Mouse (Mus musculus) megakaryocyte, adult 5-6 weeks (primary cell): Measurements from ENCODE around the gene Etnk1. TPM values are rescaled to one million over a fixed set of nuclear protein-coding genes. Genes with fewer than 3 reads are reported as not detected.
"Not testable (repeated sequence)": the region's sequence is repeated elsewhere in the genome, so short reads cannot be mapped to it uniquely, and the experiment has no call there.

Source experiments
- ATAC-seq: 2 replicates; pipeline ENCODE4 v1.8.0; 2016; ENCODE audit warnings: mild to moderate bottlenecking, inconsistent platforms; ENCODE audit not compliant: poor library complexity, severe bottlenecking
- total RNA-seq, 2 experiments: library from RNA; stranded (forward) in 1 of 2; stranded (reverse) in 1 of 2; fragments of 153-499, 151-499 nt in 1 of 2; fragments of 221-1000, 200-1000 nt in 1 of 2; gene quantifications; 2 replicates each; pipeline versions ENCODE4 v1.2.3 to v1.2.4; 2015 to 2017

Etnk1 gene
- total RNA-seq, 2 experiments from 2014 or later: 41.2 to 47.6 TPM

DNA sequence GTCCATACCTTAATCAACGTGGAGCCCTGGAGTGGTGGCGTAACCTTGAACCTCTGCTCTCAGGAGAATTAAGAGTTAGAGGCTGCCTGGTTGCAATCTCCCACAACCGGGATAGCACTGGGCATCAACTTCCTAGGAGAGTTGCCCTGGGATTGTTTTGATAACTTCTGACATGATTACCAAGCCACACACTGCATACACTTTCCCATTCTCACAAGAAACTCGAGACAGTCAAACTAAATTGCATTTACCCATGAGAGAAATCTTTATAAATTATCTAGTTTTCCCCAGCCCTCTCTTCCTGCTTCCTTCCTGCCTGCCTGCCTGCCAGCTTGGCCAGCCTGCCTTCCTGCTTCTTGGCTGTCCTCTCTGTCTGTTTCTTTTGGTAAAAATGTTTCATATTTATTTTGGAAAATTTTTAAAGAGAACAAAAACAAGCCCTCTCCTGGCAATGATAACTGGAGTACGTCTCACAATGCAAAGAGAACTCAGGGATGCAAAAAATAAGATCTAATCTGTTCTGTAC is 17.2 kb upstream of the Etnk1 start:
- no peak for ATAC-seq

DNA sequence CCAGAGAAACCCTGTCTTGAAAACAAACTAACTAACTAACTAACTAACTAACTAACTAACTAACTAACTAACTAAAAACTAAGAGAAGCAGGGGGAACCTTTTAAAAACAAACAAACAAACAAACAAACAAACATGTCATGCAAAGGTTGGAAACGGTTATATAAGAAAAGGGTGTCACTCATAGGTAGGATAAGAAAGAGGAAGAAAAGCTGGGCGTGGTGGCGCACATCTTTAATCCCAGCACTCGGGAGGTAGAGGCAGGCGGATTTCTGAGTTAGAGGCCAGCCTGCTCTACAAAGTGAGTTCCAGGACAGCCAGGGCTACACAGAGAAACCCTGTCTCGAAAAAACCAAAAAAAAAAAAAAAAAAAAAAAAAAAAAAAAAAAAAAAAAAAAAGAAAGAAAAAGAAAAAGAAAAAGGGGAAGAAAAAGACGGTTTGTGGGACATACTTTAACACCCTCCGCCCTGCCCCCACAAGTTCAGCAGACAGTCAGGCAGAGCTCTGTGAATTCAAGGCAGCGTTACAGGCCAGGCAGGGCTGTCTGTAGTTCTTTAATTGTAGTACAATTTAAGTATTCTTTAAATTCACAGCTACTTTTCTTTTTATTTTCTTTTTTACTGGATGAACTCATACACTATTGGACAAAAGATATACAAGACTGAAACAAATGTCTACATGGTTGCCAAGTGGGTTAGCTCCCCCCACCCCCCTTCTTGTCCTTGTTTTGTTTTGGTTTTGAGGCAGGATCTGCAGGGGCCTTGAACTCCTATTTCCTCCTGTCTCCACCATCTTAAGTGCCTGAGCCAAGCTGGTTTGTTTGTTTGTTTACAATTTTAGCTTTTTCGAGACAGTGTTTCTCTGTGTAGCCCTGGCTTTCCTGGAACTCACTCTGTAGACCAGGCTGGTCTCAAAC is 15.7 kb upstream of the Etnk1 start:
- ATAC-seq: not testable (repeated sequence)

DNA sequence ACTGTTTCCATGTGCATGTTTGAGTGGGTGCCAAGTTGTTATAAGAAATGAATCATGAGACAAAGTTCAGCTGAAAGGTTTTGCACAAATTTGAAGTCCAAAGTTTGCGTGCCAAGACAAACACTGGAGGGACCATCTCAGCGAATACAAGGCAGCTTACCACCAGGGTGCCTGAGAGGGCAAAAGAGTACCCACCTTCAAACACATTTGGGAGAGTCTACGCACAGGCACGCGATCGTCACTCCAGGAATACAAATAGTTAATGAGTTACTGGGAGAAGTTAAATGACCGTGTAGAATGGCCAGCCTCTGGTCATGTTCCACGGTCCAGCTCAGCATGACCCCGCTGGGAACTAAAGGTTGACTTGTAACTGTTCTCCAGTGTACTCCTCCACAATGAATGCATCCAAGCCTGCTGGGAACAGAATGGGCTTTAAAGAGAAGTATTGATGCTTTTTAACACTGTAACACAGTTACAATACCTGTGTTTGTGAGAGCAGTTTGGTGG is 14.6 kb upstream of the Etnk1 start:
- ATAC-seq: no peak

DNA sequence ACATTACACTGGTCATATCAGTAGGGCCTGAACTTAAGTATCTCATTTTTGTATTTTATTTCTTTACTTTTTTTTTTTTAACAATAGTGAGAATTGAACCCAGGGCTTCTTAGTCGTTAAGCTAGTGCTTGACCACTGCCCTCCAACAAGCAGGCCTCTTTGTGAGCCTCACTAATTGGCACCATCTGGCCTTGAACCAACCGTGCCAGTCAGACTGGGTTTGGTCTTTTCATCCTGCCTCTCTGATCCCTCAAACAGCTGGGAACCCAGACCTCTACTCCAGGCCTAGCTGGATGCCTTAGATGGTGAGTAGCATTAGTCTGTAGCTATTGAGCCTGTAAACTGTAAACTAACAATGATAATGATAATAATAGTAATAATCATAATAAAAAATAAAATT is 13.9 kb upstream of the Etnk1 start:
- ATAC-seq: no peak

DNA sequence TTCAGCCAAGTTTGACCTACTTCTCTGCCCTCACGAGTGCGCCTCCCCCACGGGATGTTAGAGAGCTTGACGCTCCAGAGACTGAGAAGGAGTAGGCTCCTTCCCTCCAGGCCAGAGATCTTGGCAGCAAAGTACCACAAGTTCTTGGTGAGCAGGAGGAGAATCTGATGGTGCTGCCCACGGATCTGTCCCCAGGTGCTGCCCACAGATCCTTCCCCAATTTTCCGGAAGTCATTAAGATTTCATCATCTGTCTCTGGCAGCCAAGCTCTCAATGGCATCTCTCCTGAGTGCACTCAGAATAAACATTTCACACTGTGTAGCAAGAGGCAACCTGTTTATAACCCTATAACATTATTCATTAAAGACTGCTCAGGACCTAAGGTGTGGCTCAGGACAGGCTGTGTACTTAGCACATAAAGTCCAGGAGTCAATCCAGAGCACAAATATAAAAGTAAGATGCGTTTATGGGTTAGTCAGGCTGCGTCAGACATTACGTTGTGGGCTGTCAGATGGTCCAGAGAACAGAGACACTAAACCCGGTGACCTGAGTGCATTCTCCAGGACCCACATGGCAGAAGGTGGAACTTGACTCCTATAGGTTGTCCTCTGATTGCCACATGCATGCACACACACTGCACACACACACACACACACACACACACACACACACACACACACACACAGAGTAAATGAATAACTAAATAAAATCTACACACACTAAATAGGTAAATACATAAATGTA is 13.1 kb upstream of the Etnk1 start:
- peak; percentile 80 for ATAC-seq

DNA sequence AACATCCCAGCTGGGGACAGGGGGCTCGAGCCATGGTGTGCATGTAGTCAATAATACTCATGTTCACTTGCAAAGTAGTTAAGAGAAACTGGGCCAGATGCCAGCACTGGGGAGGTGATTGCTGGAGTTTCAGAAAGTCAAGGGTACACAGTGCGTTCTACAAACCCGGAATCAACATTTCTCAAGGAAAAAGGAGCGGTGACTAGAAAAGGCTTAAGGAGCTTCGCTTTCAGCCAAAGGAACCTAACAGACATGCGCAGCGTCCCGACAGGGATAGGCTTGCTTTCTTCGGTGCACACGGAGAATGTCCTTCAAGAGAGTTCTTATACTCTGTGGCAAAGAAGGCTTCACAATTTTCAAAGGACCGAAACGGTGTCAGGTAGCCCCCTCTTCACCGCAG is 12.1 kb upstream of the Etnk1 start:
- ATAC-seq: no peak

DNA sequence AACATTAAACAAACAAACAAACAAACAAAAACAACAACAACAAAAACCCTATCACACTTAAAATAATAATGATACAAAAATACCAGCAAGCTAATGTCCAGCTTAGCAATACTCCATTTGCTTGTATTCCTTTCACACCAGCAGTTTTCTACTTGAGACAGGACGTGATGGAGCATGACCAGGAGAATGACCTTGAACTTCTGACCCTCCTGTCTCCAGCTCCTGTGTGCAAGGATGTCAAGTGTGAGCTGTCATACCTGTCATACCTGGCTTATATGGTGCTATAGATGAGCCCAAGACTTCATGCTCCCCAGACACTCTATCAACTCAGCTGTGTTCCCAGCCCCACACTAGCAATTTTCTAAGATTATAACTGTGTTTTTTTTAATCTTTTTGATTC is 11.0 kb upstream of the Etnk1 start:
- ATAC-seq: no peak

DNA sequence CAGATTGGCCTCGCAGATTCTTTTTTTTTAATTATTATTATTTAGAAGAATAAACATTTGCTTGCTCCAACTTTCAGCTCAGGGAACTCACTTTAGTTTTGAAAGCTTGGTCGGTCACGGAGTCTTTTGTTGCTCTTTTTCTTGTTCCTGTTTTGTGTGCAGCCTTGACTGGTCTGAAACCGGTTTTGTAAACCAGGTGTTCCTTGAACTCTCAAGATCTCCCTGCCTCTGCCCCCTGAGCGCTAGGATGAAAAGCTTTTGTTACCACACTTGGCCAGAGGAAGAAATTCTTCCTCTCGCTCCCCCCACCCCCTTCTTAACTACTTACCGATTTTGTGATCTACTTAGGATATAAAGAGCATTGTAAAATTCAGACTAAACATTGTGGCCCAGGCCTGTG is 10.3 kb upstream of the Etnk1 start:
- ATAC-seq: peak; percentile 50

DNA sequence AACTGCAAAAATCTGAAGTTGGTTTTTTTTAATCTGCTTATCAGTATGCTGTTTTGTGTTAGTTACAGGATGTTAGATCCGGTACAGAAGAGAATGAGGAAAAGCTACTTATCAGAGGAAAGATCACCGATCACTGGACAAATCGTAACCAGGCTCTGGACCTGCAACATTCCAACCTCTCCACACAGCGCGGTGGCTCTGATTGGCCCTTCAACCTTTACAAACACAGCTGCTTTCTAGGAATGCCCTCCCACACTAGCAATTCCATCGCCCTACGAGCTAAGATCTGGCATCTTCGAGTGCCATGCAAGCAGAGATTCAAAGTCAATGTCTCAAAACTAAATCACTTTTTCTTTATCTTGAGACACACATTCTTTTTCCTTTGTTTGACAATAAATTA is 9.6 kb upstream of the Etnk1 start:
- no peak for ATAC-seq

DNA sequence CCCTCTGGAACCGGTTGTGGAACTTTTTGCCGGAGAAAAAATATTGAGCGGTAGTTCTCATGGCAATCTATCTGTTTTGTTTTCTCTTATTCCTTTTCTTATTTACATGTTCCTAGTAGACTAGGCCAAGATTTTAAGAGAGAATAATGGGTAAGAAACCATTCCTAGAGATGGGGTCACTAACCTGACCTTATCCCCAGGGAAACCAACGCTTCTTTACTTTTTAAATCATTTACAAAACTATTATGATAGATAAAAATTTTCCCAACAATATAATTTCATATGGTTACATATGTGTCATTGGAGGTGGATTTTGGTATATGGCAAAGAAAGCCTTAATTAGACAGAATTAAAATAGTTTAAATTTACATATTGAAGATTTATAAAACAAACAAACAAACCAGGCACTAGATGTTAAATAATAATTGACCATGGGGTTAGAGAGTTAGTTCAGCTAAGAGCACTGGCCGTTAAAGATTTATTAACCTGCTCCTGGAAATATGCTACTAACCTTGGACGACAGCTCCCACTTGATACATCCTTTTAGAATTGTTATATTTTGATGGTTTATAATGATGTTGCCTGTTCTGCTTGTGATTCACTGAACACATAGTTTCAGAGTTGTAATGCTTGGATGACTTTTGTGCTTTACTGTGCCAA is 6.3 kb upstream of the Etnk1 start:
- no peak for ATAC-seq

DNA sequence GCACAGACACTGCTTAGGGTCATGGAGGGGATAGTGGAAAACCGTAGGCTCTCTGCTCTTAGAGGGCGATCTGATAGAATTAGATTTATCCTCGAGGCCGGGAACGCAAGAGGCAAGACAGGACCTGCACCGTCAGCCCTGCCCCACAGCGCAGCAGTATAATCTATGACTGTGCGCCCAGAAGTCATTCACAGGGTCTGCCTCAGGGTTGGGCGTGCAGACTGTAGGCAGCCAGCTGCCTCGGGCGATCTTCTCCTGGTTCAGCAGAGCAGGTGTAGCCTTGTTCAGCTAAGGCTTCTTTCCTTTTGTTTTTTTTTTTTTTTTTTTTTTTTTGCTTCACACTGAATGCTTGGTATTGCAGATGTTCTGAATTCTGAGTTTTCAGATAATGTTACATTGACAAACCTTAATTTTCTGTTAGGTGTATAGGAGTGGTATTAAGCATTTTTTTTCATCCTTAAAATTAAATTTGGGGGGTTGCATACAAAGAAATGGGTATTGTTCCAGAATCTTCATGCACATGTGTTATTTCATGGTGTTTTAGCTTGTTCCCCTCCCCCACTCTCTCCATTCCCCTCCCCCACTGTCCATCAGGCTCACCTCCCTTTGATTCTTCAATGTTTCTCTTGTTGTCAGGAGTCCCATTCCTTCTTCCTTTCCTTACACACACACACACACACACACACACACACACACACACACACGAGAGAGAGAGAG is 4.7 kb upstream of the Etnk1 start:
- ATAC-seq: no peak

DNA sequence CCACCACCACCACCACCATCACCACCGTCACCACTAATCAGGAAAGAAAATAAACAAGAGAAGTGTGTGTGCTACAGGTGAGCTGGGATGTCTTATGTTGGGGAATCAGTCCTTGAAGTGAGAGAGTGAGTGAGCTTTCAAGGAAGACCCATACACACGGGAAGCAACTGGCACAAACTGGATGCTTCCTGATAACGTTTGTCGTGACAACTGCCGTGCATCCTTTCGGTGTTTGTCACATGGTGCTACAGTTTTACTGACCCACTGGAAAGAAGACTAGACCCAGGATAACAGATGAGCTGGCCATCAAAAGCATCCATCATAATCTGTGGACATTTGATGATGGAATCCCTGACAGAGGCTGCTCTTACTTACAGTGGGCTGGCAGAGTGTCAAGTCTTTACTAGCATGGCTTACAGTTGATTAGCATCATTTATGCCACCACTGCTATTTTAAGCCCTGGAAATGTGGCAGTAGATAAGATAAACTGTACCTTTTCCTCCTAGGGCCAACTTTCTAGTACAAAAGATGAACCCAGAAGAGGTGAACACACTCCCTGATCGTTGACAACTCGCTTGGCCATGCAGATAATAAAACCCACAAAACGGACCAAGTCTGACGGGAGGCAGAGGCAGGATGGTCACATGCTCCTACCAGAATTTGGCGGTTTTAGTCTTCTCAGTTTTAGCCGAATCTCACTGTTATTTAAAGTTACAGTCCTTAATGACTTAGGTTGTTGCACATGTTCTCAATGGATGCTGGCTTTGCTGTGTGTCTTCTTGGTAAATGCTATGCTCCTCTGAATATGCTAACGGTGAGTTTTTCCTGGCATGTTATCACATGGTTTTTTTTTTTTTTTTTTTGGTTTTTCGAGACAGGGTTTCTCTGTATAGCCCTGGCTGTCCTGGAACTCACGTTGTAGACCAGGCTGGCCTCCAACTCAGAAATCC is 2.8 kb upstream of the Etnk1 start:
- ATAC-seq: no peak

DNA sequence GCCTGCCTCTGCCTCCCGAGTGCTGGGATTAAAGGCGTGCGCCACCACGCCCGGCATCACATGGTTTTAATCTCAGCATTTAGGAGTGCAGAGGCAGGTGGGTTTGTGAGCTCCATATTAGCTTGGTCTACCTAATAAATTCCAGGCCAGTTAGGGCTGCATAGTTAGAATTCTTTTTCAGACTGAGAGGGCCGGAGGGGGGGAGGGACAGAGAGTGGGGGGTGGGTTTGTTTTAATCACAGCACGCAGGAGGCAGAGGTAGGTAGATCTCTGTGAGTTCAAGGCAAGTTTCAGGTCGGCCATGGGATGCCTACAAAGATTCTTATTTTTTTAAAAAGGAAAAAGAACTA is 2.1 kb upstream of the Etnk1 start:
- no peak for ATAC-seq

DNA sequence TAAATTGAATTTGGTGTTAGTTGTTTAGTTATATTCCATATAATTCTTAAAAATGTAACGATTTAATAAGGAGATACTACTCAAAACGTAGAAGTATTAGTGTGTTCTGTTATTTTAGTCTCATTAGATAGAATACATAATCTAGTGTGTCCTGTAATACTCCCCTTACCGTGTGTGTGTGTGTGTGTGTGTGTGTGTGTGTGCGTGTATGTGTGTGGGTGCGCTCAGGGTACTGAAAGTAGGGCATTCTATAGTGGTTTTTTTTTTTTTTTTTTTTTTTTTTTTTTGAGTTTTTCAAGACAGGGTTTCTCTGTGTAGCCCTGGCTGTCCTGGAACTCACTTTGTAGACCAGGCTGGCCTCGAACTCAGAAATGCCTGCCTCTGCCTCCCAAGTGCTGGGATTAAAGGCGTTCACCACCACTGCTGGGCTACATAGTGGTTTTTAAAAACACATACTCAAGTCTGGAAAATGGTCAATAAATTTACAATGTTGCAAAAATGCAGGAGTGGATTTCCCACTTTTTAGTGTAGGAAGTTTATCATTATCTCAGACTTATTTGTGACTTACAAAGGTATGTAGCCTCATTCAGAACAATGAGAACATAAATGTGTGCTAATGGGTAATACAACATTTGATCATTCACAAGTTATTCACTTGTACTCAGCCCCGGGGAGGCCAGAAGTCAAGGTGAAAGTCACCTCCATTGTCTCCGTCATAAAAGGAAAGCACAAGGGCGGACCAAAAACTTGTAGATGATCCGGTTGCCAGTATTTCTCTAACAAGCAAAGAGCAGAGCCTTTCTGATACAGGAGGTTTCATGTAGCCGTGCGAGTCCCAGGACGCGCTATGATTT is 1.4 kb upstream of the Etnk1 start:
- ATAC-seq: no peak

DNA sequence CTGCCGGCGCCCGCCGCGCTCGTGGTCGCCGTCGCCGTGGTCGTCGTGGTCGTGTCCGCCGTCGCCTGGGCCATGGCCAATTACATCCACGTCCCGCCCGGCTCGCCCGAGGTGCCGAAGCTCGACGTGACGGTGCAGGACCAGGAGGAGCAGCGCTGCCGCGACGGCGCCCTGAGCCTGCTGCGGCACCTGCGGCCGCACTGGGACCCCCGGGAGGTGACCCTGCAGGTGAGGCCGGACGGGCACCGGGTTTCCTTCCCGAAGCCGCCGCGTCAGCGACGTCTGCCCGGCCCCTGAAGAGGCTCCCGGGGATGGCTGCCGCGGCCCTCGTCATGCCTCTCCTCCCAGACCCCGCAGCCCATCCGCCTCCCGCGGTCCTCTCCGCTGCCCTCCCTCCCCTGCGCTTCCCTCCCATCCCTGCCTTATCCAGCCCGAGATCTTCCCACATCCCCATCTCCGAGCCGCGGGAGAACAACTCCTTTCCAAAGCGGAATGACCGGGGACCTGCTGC is 443 bp downstream of the Etnk1 start:
- peak; percentile 14 for ATAC-seq

DNA sequence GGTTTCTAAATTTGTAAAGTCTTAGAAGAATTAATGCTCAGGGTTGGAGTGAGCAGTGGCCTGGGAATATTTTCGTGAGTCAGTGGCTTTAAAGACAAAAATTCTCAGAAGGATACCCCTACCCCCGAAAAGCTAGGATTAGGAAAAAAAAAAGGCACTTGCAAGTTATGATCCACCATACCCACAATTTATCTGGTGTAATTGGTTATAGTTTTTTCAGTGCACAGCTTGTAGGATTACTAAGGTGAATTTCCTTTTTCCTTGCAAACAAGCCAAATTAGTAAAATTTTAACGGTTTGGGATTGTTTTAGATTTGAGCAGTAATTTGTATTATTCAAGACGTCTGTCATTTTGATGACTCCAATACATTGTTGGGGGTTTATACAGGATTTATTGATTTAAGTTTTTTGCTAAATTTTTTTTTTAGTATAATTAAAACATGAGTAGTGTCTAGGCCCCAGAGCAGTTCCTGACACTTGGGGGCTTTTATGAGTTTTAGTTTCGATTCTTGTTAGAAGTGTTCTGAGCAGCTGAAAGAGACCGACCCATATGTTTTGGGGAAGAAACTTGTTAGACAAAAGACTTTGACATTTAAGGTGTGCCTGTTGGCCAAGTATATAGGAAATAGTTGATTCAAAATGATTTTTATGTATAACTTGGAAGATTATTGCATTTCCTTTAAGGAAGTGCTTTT is 1.1 kb downstream of the Etnk1 start:
- ATAC-seq: no peak

DNA sequence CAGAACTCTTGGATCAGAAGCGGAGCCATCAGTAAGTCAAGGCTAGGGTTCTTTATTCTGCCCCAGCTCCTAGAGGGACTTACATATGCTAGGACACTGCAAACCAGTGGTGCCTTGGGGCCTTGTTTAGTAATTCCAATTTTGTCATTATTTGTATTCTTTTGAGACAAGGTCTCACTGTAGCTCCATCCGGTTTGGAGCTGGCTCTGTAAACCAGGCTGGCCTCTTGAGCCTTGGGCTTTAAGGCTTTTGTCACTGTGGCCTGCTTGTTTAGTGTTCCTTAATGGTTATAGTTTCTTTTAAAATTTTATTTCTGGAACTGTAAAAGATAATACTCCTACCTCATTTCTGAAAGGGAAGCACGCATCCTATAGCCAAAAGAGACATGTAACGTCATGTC is 2.4 kb downstream of the Etnk1 start:
- ATAC-seq: no peak
